Mouse (Mus musculus) midbrain, embryonic 16.5 days (tissue): ENCODE results near the gene Slc7a9. TPM values are rescaled to one million over a fixed set of nuclear protein-coding genes. Genes with fewer than 3 reads are reported as not detected.

ENCODE experiments used
- ATAC-seq: fragments of 200-750 bp; cut with Nextera tagmentation; 2 replicates; pipeline ENCODE4 v1.8.0; 2017; ENCODE audit warnings: moderate TSS enrichment
- H3K27ac ChIP-seq: fragments of 300-500 bp; sonication (generic); 2 replicates; pipeline ENCODE4 v1.5.1; 2014; ENCODE audit warnings: mild to moderate bottlenecking, low read length, mixed read lengths
- H3K27me3 ChIP-seq: fragments of 300-500 bp; sonication (generic); 2 replicates; pipeline ENCODE4 v1.6.1; 2014; ENCODE audit warnings: low read depth, low read length, mixed read lengths; ENCODE audit not compliant: control insufficient read depth, insufficient read depth
- H3K36me3 ChIP-seq: fragments of 300-500 bp; sonication (generic); 2 replicates; pipeline ENCODE4 v1.6.1; 2014; ENCODE audit warnings: mild to moderate bottlenecking, low read length, moderate library complexity, mixed read lengths; ENCODE audit not compliant: control insufficient read depth, insufficient read depth
- H3K4me1 ChIP-seq: fragments of 300-500 bp; sonication (generic); 2 replicates; pipeline ENCODE4 v1.6.1; 2014; ENCODE audit warnings: mild to moderate bottlenecking, low read length, mixed read lengths; ENCODE audit not compliant: control insufficient read depth, insufficient read depth
- H3K4me2 ChIP-seq: fragments of 300-500 bp; sonication (generic); 2 replicates; pipeline ENCODE4 v1.6.1; 2014; ENCODE audit warnings: mild to moderate bottlenecking, low read length, mixed read lengths
- H3K4me3 ChIP-seq: fragments of 300-500 bp; sonication (generic); 2 replicates; pipeline ENCODE4 v1.5.1; 2014; ENCODE audit warnings: low read depth, mild to moderate bottlenecking, low read length, moderate library complexity, mixed read lengths
- H3K9ac ChIP-seq: fragments of 300-500 bp; sonication (generic); 2 replicates; pipeline ENCODE4 v1.6.1; 2014; ENCODE audit warnings: low read depth, low read length, mixed read lengths
- H3K9me3 ChIP-seq: fragments of 300-500 bp; sonication (generic); replicated peaks from 2 replicates; pipeline ENCODE4 v1.6.1; 2014; ENCODE audit warnings: mild to moderate bottlenecking, low read length, mixed read lengths; ENCODE audit not compliant: control insufficient read depth, poor library complexity, severe bottlenecking
- WGBS: fragments of 180-500 bp; shearing (Covaris S2); extraction: QIAGEN DNeasy Blood & Tissue Kit; methylation state at CpG from one replicate; pipeline ENCODE4 v1.1.7; 2014; 5-methylcytosine and 5-hydroxymethylcytosine counted together
- polyA plus RNA-seq: library from polyadenylated mRNA; unstranded; fragments of >200 nt; fragmentation: Nextera tagmentation; extraction: Ambion mirVana; gene quantifications from 2 replicates; pipeline ENCODE4 v1.2.1, GENCODE M21; 2015

The Slc7a9 gene
- not detected in 2 replicates for polyA plus RNA-seq

- H3K4me1 ChIP-seq, result no peaks in the 10 kb centered on the region
- H3K9ac ChIP-seq, result no peak within 1 kb of the TSS
- no peaks in the 10 kb centered on the region for H3K27me3 ChIP-seq
- H3K9me3 ChIP-seq, result no peaks in the 10 kb centered on the region
- 29% methylated on average over 15 of the region's 15 CpGs for WGBS
- H3K36me3 ChIP-seq, result no peaks in the 10 kb centered on the region
- no peak within 1 kb of the TSS for H3K27ac ChIP-seq
- H3K4me3 ChIP-seq, result no peak within 1 kb of the TSS
- no peak within 1 kb of the TSS for H3K4me2 ChIP-seq
- no peak for ATAC-seq
Measured at GRCm38 (mm10) chr7:35447996-35448846, at the start of gene Slc7a9. TSS of gene Slc7a9 (plus strand) at chr7:35448796.

- 83% methylated on average over 4 of the region's 4 CpGs for WGBS
- Histone ChIP-seq H3K36me3 (peaks cover 13% of the 10 kb centered on the region), H3K9ac (no peak overlapping the region), H3K27me3 (no peaks in the 10 kb centered on the region), H3K27ac (no peak overlapping the region), H3K4me1 (peaks cover 10% of the 10 kb centered on the region), H3K4me3 (no peak overlapping the region), H3K9me3 (no peaks in the 10 kb centered on the region), H3K4me2 (no peak overlapping the region)
- ATAC-seq, result no peak
Measured at GRCm38 (mm10) chr7:35401169-35401568, 47.4 kb upstream of the Slc7a9 start.

GRCm38 (mm10) chr7:35415226-35415625, 33.4 kb upstream of the Slc7a9 start:
- H3K4me1 ChIP-seq, result no peaks in the 10 kb centered on the region
- H3K4me2 ChIP-seq, result no peak overlapping the region
- 84% methylated on average over 5 of the region's 5 CpGs for WGBS
- ATAC-seq, result no peak
- H3K9me3 ChIP-seq, result no peaks in the 10 kb centered on the region
- no peak overlapping the region for H3K9ac ChIP-seq
- H3K36me3 ChIP-seq, result peaks cover 10% of the 10 kb centered on the region
- no peak overlapping the region for H3K4me3 ChIP-seq
- no peaks in the 10 kb centered on the region for H3K27me3 ChIP-seq
- no peak overlapping the region for H3K27ac ChIP-seq

- Histone ChIP-seq H3K9ac (no peak overlapping the region), H3K27ac (no peak overlapping the region), H3K4me3 (no peak overlapping the region), H3K4me1 (no peaks in the 10 kb centered on the region), H3K36me3 (peaks cover 13% of the 10 kb centered on the region), H3K27me3 (no peaks in the 10 kb centered on the region), H3K4me2 (no peak overlapping the region), H3K9me3 (no peaks in the 10 kb centered on the region)
- 87% methylated on average over 9 of the region's 9 CpGs for WGBS
- ATAC-seq, result no peak
Measured at GRCm38 (mm10) chr7:35415801-35416653, 32.6 kb upstream of the Slc7a9 start.

- Histone ChIP-seq H3K4me1 (no peaks in the 10 kb centered on the region), H3K36me3 (peaks cover 17% of the 10 kb centered on the region), H3K4me3 (no peak overlapping the region), H3K27me3 (no peaks in the 10 kb centered on the region), H3K27ac (no peak overlapping the region), H3K9ac (no peak overlapping the region), H3K4me2 (no peak overlapping the region), H3K9me3 (no peaks in the 10 kb centered on the region)
- WGBS, result 94% methylated on average over 5 of the region's 5 CpGs
- no peak for ATAC-seq
Measured at GRCm38 (mm10) chr7:35416654-35416948, 32.0 kb upstream of the Slc7a9 start.

- Histone ChIP-seq H3K4me2 (no peak overlapping the region), H3K4me3 (no peak overlapping the region), H3K27ac (no peak overlapping the region), H3K9me3 (no peaks in the 10 kb centered on the region), H3K4me1 (no peaks in the 10 kb centered on the region), H3K36me3 (peaks cover 21% of the 10 kb centered on the region), H3K9ac (no peak overlapping the region), H3K27me3 (no peaks in the 10 kb centered on the region)
- WGBS, result 89% methylated on average over 10 of the region's 10 CpGs
- no peak for ATAC-seq
Measured at GRCm38 (mm10) chr7:35423071-35423470, 25.5 kb upstream of the Slc7a9 start.

- no peak overlapping the region for H3K9ac ChIP-seq
- H3K9me3 ChIP-seq, result no peaks in the 10 kb centered on the region
- no peaks in the 10 kb centered on the region for H3K27me3 ChIP-seq
- H3K4me2 ChIP-seq, result no peak overlapping the region
- peaks cover 21% of the 10 kb centered on the region for H3K36me3 ChIP-seq
- H3K4me3 ChIP-seq, result no peak overlapping the region
- 95% methylated on average over 10 of the region's 10 CpGs for WGBS
- no peaks in the 10 kb centered on the region for H3K4me1 ChIP-seq
- H3K27ac ChIP-seq, result no peak overlapping the region
- no peak for ATAC-seq
Measured at GRCm38 (mm10) chr7:35428146-35428545, 20.4 kb upstream of the Slc7a9 start.

- Histone ChIP-seq H3K9me3 (no peaks in the 10 kb centered on the region), H3K4me1 (no peaks in the 10 kb centered on the region), H3K9ac (no peak overlapping the region), H3K27me3 (no peaks in the 10 kb centered on the region), H3K4me2 (no peak overlapping the region), H3K4me3 (no peak overlapping the region), H3K36me3 (peaks cover 25% of the 10 kb centered on the region), H3K27ac (no peak overlapping the region)
- 83% methylated on average over 9 of the region's 9 CpGs for WGBS
- ATAC-seq, result no peak
Measured at GRCm38 (mm10) chr7:35435266-35435665, 13.3 kb upstream of the Slc7a9 start.

- Histone ChIP-seq H3K27me3 (no peaks in the 10 kb centered on the region), H3K27ac (no peak overlapping the region), H3K9me3 (no peaks in the 10 kb centered on the region), H3K4me1 (no peaks in the 10 kb centered on the region), H3K4me3 (no peak overlapping the region), H3K9ac (no peak overlapping the region), H3K4me2 (no peak overlapping the region), H3K36me3 (no peaks in the 10 kb centered on the region)
- 26% methylated on average over 4 of the region's 4 CpGs for WGBS
- ATAC-seq, result no peak
Measured at GRCm38 (mm10) chr7:35447501-35447900, 1.1 kb upstream of the Slc7a9 start.
